Mouse (Mus musculus): ENCODE measurements around the gene Pcdh9. TPM values are rescaled to one million over a fixed set of nuclear protein-coding genes. Genes with fewer than 3 reads are reported as not detected.

Gene Pcdh9
- polyA plus RNA-seq, 1 experiment: 71.3 TPM

DNA sequence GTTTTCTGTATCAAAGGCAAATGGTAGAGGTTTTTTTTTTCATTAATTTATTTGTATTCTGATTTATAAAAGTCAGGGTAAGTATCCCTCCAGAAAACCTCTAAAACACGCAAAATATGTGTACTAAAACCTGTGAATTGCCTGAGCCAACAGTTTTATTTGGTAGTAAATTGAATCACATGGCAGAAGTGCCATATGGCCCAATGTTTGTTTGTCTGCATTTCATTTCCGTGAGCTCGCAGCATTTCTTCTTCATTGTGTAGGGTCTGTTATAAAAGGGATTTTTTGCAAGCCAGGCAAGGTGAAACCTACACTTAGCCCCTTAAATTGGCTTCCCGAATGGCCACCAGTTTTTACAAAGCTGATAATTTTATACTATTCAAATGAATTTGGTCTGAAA is 104.2 kb downstream of the Pcdh9 start:
- DNase-seq: peak; percentile 28 to 69
- no peaks in the 10 kb centered on the region for H3K27me3 ChIP-seq (ENCODE audit: control insufficient read depth, insufficient read depth, low read length)
- H3K4me3 ChIP-seq (replicated peaks; ENCODE audit: insufficient read depth, low read depth, low read length): no peak overlapping the region
- WGBS: 20% methylated on average over 4 of the region's 4 CpGs
- H3K27ac ChIP-seq (ENCODE audit: insufficient read depth, low read length): no peak overlapping the region
- H3K4me1 ChIP-seq (ENCODE audit: control insufficient read depth, insufficient read depth, low read length): peaks cover 4% of the 10 kb centered on the region
- TF ChIP-seq POLR2A (IDR thresholded peaks at IDR 0.05; ENCODE audit: borderline replicate concordance, insufficient read depth, low read length): no peak

DNA sequence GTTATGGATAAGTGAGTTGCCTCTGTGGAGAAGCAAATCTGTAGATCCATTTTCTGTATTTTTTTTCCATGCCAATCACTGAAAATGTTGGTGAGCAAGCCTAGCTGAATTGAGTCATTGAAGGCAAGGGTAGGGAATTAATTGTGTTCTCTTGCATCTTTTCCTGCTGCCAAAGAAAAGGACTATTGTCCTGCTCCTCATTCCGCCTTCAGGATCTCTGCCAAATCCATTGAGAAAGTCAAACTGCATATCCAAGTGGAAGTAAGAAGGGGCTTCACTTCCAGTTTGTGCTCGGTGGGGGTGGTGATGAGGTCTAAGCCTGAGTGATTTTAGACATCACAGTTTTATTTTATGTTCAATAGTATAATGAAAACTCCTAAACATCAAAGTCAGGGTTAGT is 105.4 kb downstream of the Pcdh9 start:
- no peak overlapping the region for H3K4me3 ChIP-seq (replicated peaks; ENCODE audit: insufficient read depth, low read depth, low read length)
- no peaks in the 10 kb centered on the region for H3K27me3 ChIP-seq (ENCODE audit: control insufficient read depth, insufficient read depth, low read length)
- WGBS: 54% methylated on average over 2 of the region's 2 CpGs
- H3K4me1 ChIP-seq (ENCODE audit: control insufficient read depth, insufficient read depth, low read length): peaks cover 4% of the 10 kb centered on the region
- peak in 1 of 2 experiments; percentile 27 for DNase-seq
- no peak overlapping the region for H3K27ac ChIP-seq (ENCODE audit: insufficient read depth, low read length)
- TF ChIP-seq POLR2A (IDR thresholded peaks at IDR 0.05; ENCODE audit: borderline replicate concordance, insufficient read depth, low read length): no peak
- no peak for TF ChIP-seq CTCF (IDR thresholded peaks at IDR 0.05; ENCODE audit: borderline replicate concordance, insufficient read depth, low read depth, low read length)

DNA sequence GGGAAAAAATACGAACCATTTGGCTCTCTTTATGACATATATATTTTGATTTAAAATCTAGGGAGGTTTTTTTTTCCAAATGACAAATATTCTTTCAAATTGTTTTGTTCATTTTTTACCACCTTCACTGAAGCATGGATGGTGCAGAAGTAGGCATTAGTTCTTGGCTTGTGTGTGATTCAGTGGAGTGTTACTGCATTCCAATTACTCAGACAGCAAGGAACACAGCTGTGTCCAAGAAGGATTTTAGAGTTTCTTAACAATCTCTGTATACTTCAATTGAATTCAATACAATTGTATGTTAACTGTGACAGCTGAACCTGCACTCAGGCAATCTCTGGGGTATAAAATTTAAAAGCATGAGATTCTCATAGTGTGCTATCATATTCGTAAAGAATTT is 127.6 kb downstream of the Pcdh9 start:
- Histone ChIP-seq H3K4me1 (ENCODE audit: control insufficient read depth, insufficient read depth, low read length) (no peaks in the 10 kb centered on the region), H3K27me3 (ENCODE audit: control insufficient read depth, insufficient read depth, low read length) (no peaks in the 10 kb centered on the region), H3K27ac (ENCODE audit: insufficient read depth, low read length) (no peak overlapping the region), H3K4me3 (replicated peaks; ENCODE audit: insufficient read depth, low read depth, low read length) (no peak overlapping the region)
- DNase-seq: no peak
- no peak for TF ChIP-seq CTCF (IDR thresholded peaks at IDR 0.05; ENCODE audit: borderline replicate concordance, insufficient read depth, low read depth, low read length)
- no peak for TF ChIP-seq POLR2A (IDR thresholded peaks at IDR 0.05; ENCODE audit: borderline replicate concordance, insufficient read depth, low read length)
- 94% methylated on average over 2 of the region's 2 CpGs for WGBS

DNA sequence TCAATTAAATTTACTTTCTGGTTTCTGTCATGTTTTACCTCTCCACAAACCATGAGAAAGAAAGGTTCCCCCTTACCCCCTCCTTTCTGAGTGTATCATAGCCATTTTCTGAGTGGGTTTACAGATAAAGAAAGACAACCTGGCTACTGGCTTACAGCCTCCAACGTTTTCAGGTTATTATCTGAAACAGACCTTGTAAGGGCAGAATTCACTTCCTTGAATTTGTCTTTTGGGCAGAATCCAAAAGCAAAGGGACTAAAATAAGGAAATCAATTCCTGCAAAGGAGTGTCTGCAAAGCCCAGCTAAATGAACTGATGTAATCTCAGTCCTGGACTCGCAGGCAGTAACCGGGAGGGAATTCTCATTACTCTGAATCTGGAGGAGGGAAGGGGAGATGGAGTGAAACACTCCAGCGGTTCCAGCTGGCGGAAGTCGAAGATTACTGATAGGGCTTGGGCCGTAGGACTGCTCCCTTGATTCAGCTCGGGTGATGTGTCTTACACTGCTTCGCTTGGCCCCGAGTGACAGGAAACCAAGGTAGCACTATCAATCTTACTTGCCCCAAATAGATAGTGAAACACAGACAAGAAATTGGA is 156.3 kb downstream of the Pcdh9 start:
- TF ChIP-seq CTCF (IDR thresholded peaks at IDR 0.05; ENCODE audit: borderline replicate concordance, insufficient read depth, low read depth, low read length) (no peak), POLR2A (IDR thresholded peaks at IDR 0.05; ENCODE audit: borderline replicate concordance, insufficient read depth, low read length) (no peak)
- no peak overlapping the region for H3K27ac ChIP-seq (ENCODE audit: insufficient read depth, low read length)
- DNase-seq: no peak

DNA sequence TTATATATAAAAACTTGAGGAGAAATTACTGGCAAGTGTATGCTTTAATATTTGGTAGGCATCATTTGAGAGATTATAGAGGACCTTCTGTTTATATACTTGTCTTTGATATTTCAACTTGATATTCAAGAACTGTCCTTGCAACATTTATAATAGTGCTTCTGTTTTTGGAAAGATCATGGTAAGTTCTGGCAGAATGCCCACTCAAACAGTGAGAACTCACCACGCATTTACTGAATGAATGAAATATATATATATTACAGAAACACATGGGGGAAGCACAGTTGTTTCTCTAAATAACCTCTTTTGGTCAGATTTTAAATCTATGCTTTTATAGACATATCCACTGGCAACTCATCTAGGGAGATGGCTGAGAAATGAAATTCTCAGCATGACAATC is 164.7 kb downstream of the Pcdh9 start:
- peak in 1 of 2 experiments; percentile 34 for DNase-seq
- H3K27ac ChIP-seq (ENCODE audit: insufficient read depth, low read length): no peak overlapping the region
- 2% methylated on average over 1 of the region's 1 CpGs for WGBS
- no peaks in the 10 kb centered on the region for H3K4me1 ChIP-seq (ENCODE audit: control insufficient read depth, insufficient read depth, low read length)
- no peaks in the 10 kb centered on the region for H3K27me3 ChIP-seq (ENCODE audit: control insufficient read depth, insufficient read depth, low read length)
- TF ChIP-seq CTCF (IDR thresholded peaks at IDR 0.05; ENCODE audit: borderline replicate concordance, insufficient read depth, low read depth, low read length) (no peak), POLR2A (IDR thresholded peaks at IDR 0.05; ENCODE audit: borderline replicate concordance, insufficient read depth, low read length) (no peak)
- no peak overlapping the region for H3K4me3 ChIP-seq (replicated peaks; ENCODE audit: insufficient read depth, low read depth, low read length)

More for the DNA sequence above, 156.3 kb downstream of the Pcdh9 start:
- Histone ChIP-seq H3K4me1 (ENCODE audit: control insufficient read depth, insufficient read depth, low read length) (no peaks in the 10 kb centered on the region), H3K4me3 (replicated peaks; ENCODE audit: insufficient read depth, low read depth, low read length) (no peak overlapping the region), H3K27me3 (ENCODE audit: control insufficient read depth, insufficient read depth, low read length) (no peaks in the 10 kb centered on the region)
- WGBS: 80% methylated on average over 10 of the region's 10 CpGs

DNA sequence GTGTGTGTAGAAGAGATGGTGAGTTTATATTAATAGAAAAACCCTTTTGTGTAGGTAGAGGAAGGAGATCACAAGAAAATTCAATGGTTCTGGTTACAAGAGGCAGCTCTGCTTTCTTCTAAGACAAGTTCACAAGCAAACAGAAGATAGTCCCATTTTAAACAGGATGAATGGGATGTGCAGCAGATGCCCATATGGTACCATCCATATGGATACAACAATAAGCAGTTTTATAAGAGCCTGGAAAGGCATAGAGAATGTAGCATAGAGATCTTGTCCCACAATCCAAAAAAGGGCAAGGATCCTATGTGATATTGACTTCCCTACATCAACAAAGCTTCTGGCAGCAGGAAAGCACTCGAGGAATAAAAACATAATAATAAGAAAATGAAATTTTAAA is 171.3 kb downstream of the Pcdh9 start:
- 74% methylated on average over 1 of the region's 1 CpGs for WGBS
- DNase-seq: no peak

DNA sequence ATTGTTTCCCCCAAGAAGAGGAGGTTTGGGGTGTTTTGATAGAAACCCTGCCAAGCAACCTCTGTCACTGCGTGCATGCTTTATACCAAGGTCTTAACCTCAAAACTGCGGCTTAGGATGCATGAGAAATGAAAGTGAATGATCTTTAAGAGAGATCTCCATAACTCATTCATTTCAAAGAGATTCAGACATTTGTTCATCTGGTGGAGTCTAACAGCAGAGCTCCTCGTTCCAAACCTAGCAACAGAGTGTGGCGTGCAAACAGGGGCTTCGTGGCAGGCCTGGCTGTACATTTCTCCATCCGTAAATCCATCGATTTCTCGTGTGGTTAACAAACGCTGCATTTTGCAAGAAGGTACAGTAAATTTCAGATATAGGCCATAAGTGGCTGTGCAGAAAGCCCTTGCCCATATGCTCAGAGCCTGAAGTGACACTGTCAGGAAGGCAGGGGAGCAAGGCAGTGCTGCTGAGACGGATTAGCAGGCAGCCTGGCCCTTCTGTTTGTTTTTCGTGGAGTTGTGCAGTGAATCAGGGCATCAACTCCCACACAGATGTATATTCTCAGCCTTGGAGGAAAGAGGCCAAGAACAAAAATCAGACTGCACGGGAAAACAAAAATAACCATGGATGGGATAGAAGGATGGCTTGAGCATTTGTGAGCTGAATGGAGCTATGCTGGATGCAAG is 177.1 kb downstream of the Pcdh9 start:
- peak overlapping the region; percentile 95 for H3K27ac ChIP-seq (ENCODE audit: insufficient read depth, low read length)
- TF ChIP-seq CTCF (IDR thresholded peaks at IDR 0.05; ENCODE audit: borderline replicate concordance, insufficient read depth, low read depth, low read length) (no peak), POLR2A (IDR thresholded peaks at IDR 0.05; ENCODE audit: borderline replicate concordance, insufficient read depth, low read length) (peak; percentile 27; the same call in 1 of the 2 replicates)
- H3K4me3 ChIP-seq (replicated peaks; ENCODE audit: insufficient read depth, low read depth, low read length): peak overlapping the region; percentile 16
- DNase-seq: peak; percentile 75 to 85
- 18% methylated on average over 12 of the region's 12 CpGs for WGBS
- no peaks in the 10 kb centered on the region for H3K27me3 ChIP-seq (ENCODE audit: control insufficient read depth, insufficient read depth, low read length)
- H3K4me1 ChIP-seq (ENCODE audit: control insufficient read depth, insufficient read depth, low read length): no peaks in the 10 kb centered on the region; the same call in 1 of the 2 replicates

More for the DNA sequence above, 171.3 kb downstream of the Pcdh9 start:
- Histone ChIP-seq H3K4me1 (ENCODE audit: control insufficient read depth, insufficient read depth, low read length) (peaks cover 4% of the 10 kb centered on the region; the same call in 1 of the 2 replicates), H3K27me3 (ENCODE audit: control insufficient read depth, insufficient read depth, low read length) (no peaks in the 10 kb centered on the region), H3K4me3 (replicated peaks; ENCODE audit: insufficient read depth, low read depth, low read length) (no peak overlapping the region), H3K27ac (ENCODE audit: insufficient read depth, low read length) (no peak overlapping the region)
- TF ChIP-seq CTCF (IDR thresholded peaks at IDR 0.05; ENCODE audit: borderline replicate concordance, insufficient read depth, low read depth, low read length) (no peak), POLR2A (IDR thresholded peaks at IDR 0.05; ENCODE audit: borderline replicate concordance, insufficient read depth, low read length) (no peak)

DNA sequence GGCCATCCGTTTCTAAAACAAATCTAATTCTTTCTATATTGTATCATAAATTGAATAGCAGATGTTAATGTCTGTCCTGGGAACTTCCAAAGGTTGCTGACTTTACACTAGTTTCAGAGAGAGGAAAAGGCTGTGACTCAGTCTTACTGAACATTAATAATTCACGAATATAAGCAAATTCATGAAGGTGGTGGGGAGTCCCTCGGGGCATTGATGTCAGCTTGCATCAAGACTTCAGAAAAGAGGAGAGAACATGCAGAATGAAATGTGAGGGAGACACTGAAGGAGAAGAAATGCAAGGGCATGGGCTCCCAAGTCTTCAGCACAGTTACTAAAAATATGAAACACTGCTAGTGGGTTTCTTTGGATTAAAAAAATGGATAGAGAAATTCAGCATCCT is 181.8 kb downstream of the Pcdh9 start:
- no peak overlapping the region for H3K27ac ChIP-seq (ENCODE audit: insufficient read depth, low read length)
- no peak for DNase-seq
- TF ChIP-seq CTCF (IDR thresholded peaks at IDR 0.05; ENCODE audit: borderline replicate concordance, insufficient read depth, low read depth, low read length): no peak
- no peak for TF ChIP-seq POLR2A (IDR thresholded peaks at IDR 0.05; ENCODE audit: borderline replicate concordance, insufficient read depth, low read length)
- H3K4me1 ChIP-seq (ENCODE audit: control insufficient read depth, insufficient read depth, low read length): no peaks in the 10 kb centered on the region
- H3K27me3 ChIP-seq (ENCODE audit: control insufficient read depth, insufficient read depth, low read length): no peaks in the 10 kb centered on the region
- no peak overlapping the region for H3K4me3 ChIP-seq (replicated peaks; ENCODE audit: insufficient read depth, low read depth, low read length)
- 65% methylated on average over 3 of the region's 3 CpGs for WGBS

Measured in cerebellum, adult 2 months (tissue).